Mouse (Mus musculus): ENCODE results near the gene Gstm2. TPM values are rescaled to one million over a fixed set of nuclear protein-coding genes. Genes with fewer than 3 reads are reported as not detected.

The Gstm2 gene
- total and polyA plus RNA-seq, 2 experiments from 2014 or later, result 6.1 to 20.0 TPM

GRCm38 (mm10) chr3:107939403-107939802 is 46.9 kb downstream of the Gstm2 start:
- Histone ChIP-seq H3K4me1 (ENCODE audit: insufficient read depth, low read length) (peaks cover 8% of the 10 kb centered on the region), H3K36me3 (ENCODE audit: insufficient read depth, low read length) (no peaks in the 10 kb centered on the region), H3K4me3 (ENCODE audit: low read length) (no peak overlapping the region), H3K27me3 (ENCODE audit: insufficient read depth, low read length) (no peaks in the 10 kb centered on the region), H3K9me3 (ENCODE audit: low read length) (no peaks in the 10 kb centered on the region), H3K27ac (no peak overlapping the region; the same call in 1 of the 2 replicates), H3K9ac (replicated peaks; ENCODE audit: low read length) (no peak overlapping the region), H3K4me2 (ENCODE audit: low read depth, low read length) (no peak overlapping the region)
- 43% methylated on average over 3 of the region's 3 CpGs for WGBS
- peak; percentile 44; the same call in 1 of the 2 replicates for ATAC-seq
- DNase-seq (ENCODE audit: low spot score), result peak; percentile 53
- TF ChIP-seq CTCF (IDR thresholded peaks at IDR 0.05; ENCODE audit: low read depth), result peak; percentile 76

DNA sequence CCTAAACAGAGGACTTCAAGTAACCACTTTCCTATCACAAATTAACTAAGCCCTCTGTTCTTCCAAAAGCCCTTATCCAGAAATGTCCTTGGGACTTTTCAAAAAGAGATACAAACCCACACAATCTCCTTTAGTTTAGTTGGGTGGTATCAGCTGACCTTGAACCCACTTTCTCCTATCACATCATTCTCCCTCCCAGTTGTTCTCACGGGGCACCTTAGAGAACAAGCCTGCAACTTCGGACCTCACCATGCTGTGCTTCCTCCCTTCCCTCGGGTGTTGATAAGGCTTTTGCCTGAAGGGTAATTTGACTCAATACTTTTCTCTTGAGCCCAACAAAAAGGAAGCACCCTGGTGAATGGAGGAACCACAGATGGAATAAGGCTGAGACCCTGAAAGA is 50.4 kb downstream of the Gstm2 start:
- ATAC-seq (no peak), DNase-seq (ENCODE audit: low spot score) (no peak)
- H3K27me3 ChIP-seq (ENCODE audit: insufficient read depth, low read length), result no peaks in the 10 kb centered on the region
- no peaks in the 10 kb centered on the region for H3K36me3 ChIP-seq (ENCODE audit: insufficient read depth, low read length)
- H3K27ac ChIP-seq, result no peak overlapping the region
- WGBS, result 75% methylated on average over 3 of the region's 3 CpGs
- H3K4me2 ChIP-seq (ENCODE audit: low read depth, low read length), result no peak overlapping the region
- TF ChIP-seq CTCF (IDR thresholded peaks at IDR 0.05; ENCODE audit: low read depth), result no peak
- no peaks in the 10 kb centered on the region for H3K9me3 ChIP-seq (ENCODE audit: low read length)
- H3K4me3 ChIP-seq (ENCODE audit: low read length), result no peak overlapping the region
- peaks cover 5% of the 10 kb centered on the region; the same call in 1 of the 2 replicates for H3K4me1 ChIP-seq (ENCODE audit: insufficient read depth, low read length)
- no peak overlapping the region for H3K9ac ChIP-seq (replicated peaks; ENCODE audit: low read length)

DNA sequence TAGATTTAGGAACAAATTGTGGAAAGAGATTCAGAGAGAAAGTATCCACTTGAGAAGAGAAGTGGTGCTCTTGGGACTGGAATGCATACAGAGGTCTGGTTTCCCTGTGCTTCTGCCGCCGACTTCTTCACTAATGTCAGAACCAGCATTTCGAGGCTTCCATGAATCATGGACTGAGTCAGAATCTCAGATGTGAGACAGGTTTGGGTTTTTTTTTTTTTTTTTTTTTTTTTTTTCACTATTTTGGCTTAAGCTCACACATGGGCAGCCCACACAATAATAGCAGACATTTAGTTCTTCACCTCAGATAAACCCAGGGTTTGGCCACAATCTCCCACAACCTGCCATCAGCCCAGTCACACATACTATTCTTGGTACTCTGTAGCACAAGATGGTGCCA is 51.0 kb downstream of the Gstm2 start:
- no peak for ATAC-seq
- 93% methylated on average over 3 of the region's 3 CpGs for WGBS

DNA sequence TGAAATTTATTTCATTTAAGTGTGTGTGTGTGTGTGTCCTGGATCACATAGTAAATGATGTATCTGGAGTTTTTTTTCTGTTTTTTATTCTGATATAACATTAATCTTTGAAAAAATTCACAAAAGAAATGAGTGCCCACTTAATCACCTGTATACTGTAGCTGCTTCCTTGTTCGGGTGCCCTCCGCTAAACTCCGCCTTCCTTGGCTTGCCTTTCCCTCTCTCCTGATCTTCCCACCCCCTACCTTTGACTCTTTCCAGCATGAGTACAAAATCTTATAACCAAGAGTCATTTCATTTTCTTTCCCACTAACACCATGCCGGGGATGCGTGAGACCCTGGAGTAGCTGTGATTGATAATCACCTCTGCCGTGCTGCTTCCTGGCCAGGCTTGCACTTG is 54.1 kb downstream of the Gstm2 start:
- H3K36me3 ChIP-seq (ENCODE audit: insufficient read depth, low read length), result no peaks in the 10 kb centered on the region
- DNase-seq (ENCODE audit: low spot score) (no peak), ATAC-seq (no peak)
- peak overlapping the region; percentile 78 for H3K27ac ChIP-seq
- no peaks in the 10 kb centered on the region for H3K9me3 ChIP-seq (ENCODE audit: low read length)
- no peak overlapping the region for H3K4me2 ChIP-seq (ENCODE audit: low read depth, low read length)
- H3K4me1 ChIP-seq (ENCODE audit: insufficient read depth, low read length), result peaks cover 5% of the 10 kb centered on the region; the same call in 1 of the 2 replicates
- WGBS, result 49% methylated on average over 6 of the region's 6 CpGs
- TF ChIP-seq CTCF (IDR thresholded peaks at IDR 0.05; ENCODE audit: low read depth), result no peak
- no peaks in the 10 kb centered on the region for H3K27me3 ChIP-seq (ENCODE audit: insufficient read depth, low read length)
- H3K4me3 ChIP-seq (ENCODE audit: low read length), result no peak overlapping the region
- no peak overlapping the region for H3K9ac ChIP-seq (replicated peaks; ENCODE audit: low read length)

More for the DNA sequence above, 51.0 kb downstream of the Gstm2 start:
- no peak for TF ChIP-seq CTCF (IDR thresholded peaks at IDR 0.05; ENCODE audit: low read depth)
- Histone ChIP-seq H3K9ac (replicated peaks; ENCODE audit: low read length) (no peak overlapping the region), H3K9me3 (ENCODE audit: low read length) (no peaks in the 10 kb centered on the region), H3K4me2 (ENCODE audit: low read depth, low read length) (no peak overlapping the region), H3K4me3 (ENCODE audit: low read length) (no peak overlapping the region), H3K27me3 (ENCODE audit: insufficient read depth, low read length) (no peaks in the 10 kb centered on the region), H3K27ac (no peak overlapping the region), H3K4me1 (ENCODE audit: insufficient read depth, low read length) (peaks cover 5% of the 10 kb centered on the region; the same call in 1 of the 2 replicates), H3K36me3 (ENCODE audit: insufficient read depth, low read length) (no peaks in the 10 kb centered on the region)
- no peak for DNase-seq (ENCODE audit: low spot score)

Other genes starting within 250 kb of the Gstm2 start
- 13.1 and 15.1 TPM in 2 replicates for gene Csf1, start 226.0 kb downstream of the Gstm2 start, total RNA-seq (2014; rRNA removed)
- 11.2 and 12.1 TPM in 2 replicates for gene Csf1, start 226.0 kb downstream of the Gstm2 start, polyA plus RNA-seq (2015; fragmentation: Nextera tagmentation; extraction: Ambion mirVana)
- gene Eps8l3, start 109.2 kb downstream of the Gstm2 start, total RNA-seq (2014; rRNA removed), result not detected in 2 replicates
- not detected in 2 replicates for gene Eps8l3, start 109.2 kb downstream of the Gstm2 start, polyA plus RNA-seq (2015; fragmentation: Nextera tagmentation; extraction: Ambion mirVana)
- 164 and 179 TPM in 2 replicates for gene Gstm5, start 90.6 kb downstream of the Gstm2 start, total RNA-seq (2014; rRNA removed)
- gene Gstm5, start 90.6 kb downstream of the Gstm2 start, polyA plus RNA-seq (2015; fragmentation: Nextera tagmentation; extraction: Ambion mirVana), result 383 and 384 TPM in 2 replicates
- gene Gstm7, start 54.6 kb downstream of the Gstm2 start, total RNA-seq (2014; rRNA removed), result 29.8 and 41.1 TPM in 2 replicates
- gene Gstm7, start 54.6 kb downstream of the Gstm2 start, polyA plus RNA-seq (2015; fragmentation: Nextera tagmentation; extraction: Ambion mirVana), result 39.0 and 39.7 TPM in 2 replicates
- gene Gstm6, start 42.7 kb downstream of the Gstm2 start, total RNA-seq (2014; rRNA removed), result 8.7 and 18.9 TPM in 2 replicates
- 12.6 and 15.5 TPM in 2 replicates for gene Gstm6, start 42.7 kb downstream of the Gstm2 start, polyA plus RNA-seq (2015; fragmentation: Nextera tagmentation; extraction: Ambion mirVana)
- gene Gstm3, start 17.2 kb downstream of the Gstm2 start, total RNA-seq (2014; rRNA removed), result not detected in 2 replicates
- gene Gstm3, start 17.2 kb downstream of the Gstm2 start, polyA plus RNA-seq (2015; fragmentation: Nextera tagmentation; extraction: Ambion mirVana), result 0.15 TPM in 1 of 2 replicates, not detected in the other
- gene Gstm1, start 31.5 kb upstream of the Gstm2 start, total RNA-seq (2014; rRNA removed), result 161 and 174 TPM in 2 replicates
- gene Gstm1, start 31.5 kb upstream of the Gstm2 start, polyA plus RNA-seq (2015; fragmentation: Nextera tagmentation; extraction: Ambion mirVana), result 429 and 453 TPM in 2 replicates
- gene Gstm4, start 58.4 kb upstream of the Gstm2 start, total RNA-seq (2014; rRNA removed), result 6.7 and 6.9 TPM in 2 replicates
- 22.5 and 23.0 TPM in 2 replicates for gene Gstm4, start 58.4 kb upstream of the Gstm2 start, polyA plus RNA-seq (2015; fragmentation: Nextera tagmentation; extraction: Ambion mirVana)
- 56.6 and 58.4 TPM in 2 replicates for gene Ampd2, start 100.2 kb upstream of the Gstm2 start, total RNA-seq (2014; rRNA removed)
- gene Ampd2, start 100.2 kb upstream of the Gstm2 start, polyA plus RNA-seq (2015; fragmentation: Nextera tagmentation; extraction: Ambion mirVana), result 40.3 and 43.2 TPM in 2 replicates
- gene Gnat2, start 106.3 kb upstream of the Gstm2 start, total RNA-seq (2014; rRNA removed), result not detected in 2 replicates
- 0.10 and 0.25 TPM in 2 replicates for gene Gnat2, start 106.3 kb upstream of the Gstm2 start, polyA plus RNA-seq (2015; fragmentation: Nextera tagmentation; extraction: Ambion mirVana)
- 61.0 and 66.6 TPM in 2 replicates for gene Gnai3, start 159.7 kb upstream of the Gstm2 start, total RNA-seq (2014; rRNA removed)
- 97.9 and 100 TPM in 2 replicates for gene Gnai3, start 159.7 kb upstream of the Gstm2 start, polyA plus RNA-seq (2015; fragmentation: Nextera tagmentation; extraction: Ambion mirVana)
- 12.2 and 12.4 TPM in 2 replicates for gene Gpr61, start 168.4 kb upstream of the Gstm2 start, total RNA-seq (2014; rRNA removed)
- 6.1 and 6.8 TPM in 2 replicates for gene Gpr61, start 168.4 kb upstream of the Gstm2 start, polyA plus RNA-seq (2015; fragmentation: Nextera tagmentation; extraction: Ambion mirVana)
- gene Amigo1, start 199.9 kb upstream of the Gstm2 start, total RNA-seq (2014; rRNA removed), result 36.6 and 37.3 TPM in 2 replicates
- gene Amigo1, start 199.9 kb upstream of the Gstm2 start, polyA plus RNA-seq (2015; fragmentation: Nextera tagmentation; extraction: Ambion mirVana), result 10.7 and 11.3 TPM in 2 replicates
- 3.8 and 4.2 TPM in 2 replicates for gene Cyb561d1, start 214.8 kb upstream of the Gstm2 start, total RNA-seq (2014; rRNA removed)
- 3.1 and 3.3 TPM in 2 replicates for gene Cyb561d1, start 214.8 kb upstream of the Gstm2 start, polyA plus RNA-seq (2015; fragmentation: Nextera tagmentation; extraction: Ambion mirVana)
- 18.4 and 20.8 TPM in 2 replicates for gene Atxn7l2, start 224.5 kb upstream of the Gstm2 start, total RNA-seq (2014; rRNA removed)
- 15.1 and 15.4 TPM in 2 replicates for gene Atxn7l2, start 224.5 kb upstream of the Gstm2 start, polyA plus RNA-seq (2015; fragmentation: Nextera tagmentation; extraction: Ambion mirVana)
- 1.5 and 1.9 TPM in 2 replicates for gene Sypl2, start 240.2 kb upstream of the Gstm2 start, total RNA-seq (2014; rRNA removed)
- gene Sypl2, start 240.2 kb upstream of the Gstm2 start, polyA plus RNA-seq (2015; fragmentation: Nextera tagmentation; extraction: Ambion mirVana), result 0.75 and 0.81 TPM in 2 replicates

All from hindbrain, postnatal 0 days (tissue).